Mouse (Mus musculus): ENCODE data around the gene Psd.

The Psd gene

DNA sequence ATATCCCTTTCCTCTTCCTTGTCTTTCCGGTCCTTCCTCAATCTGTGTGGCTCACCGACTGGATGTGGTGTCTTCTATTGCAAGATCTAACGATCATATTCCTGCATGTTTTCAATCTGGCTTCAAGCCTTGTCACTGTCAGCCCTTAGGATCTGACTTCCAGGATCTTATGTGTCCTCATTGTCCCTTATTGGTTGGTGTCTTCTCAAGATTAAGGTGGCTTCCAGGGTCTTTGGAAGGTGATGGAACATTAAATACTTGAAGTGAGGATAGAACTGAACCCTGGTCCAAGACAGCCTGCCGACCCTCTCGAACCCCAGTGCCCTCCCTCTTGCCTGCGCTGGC is 12.0 kb upstream of the Psd start:
- no peak for DNase-seq (ENCODE audit: low read depth)

DNA sequence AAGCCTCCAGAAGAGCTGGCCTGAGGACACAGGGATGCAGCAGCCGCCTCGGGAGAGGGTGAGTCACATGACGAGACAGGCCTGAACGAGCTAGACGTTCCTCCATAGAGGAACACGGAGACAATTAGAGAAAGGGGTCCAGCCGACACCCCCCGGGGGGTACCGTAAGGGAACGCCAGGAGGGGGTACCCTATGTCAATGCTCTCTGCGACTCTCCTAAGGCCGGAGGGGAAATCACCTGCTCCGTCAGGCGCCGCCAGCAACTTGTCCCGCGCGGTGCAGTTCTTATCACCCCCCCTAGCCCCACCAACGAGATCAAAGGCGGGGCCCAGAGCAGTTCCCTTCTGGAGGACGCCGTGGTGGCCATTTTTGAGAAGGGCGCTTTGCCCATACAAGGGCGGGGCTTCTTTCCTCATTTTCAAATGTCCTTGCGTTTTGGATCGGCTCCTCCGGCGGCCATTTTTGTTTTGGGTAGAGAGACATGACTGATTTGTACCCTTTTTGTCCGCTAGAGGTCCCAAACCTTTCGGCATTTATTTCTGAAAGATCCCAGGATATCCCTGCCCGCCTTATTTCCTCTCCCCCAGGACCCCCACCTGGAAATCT is 11.5 kb upstream of the Psd start, which contains the start of gene Cuedc2:
Gene Cuedc2, minus strand, starts transcription at position 372 of the 606 bp plus-strand sequence.
- peak; percentile 98 for DNase-seq (ENCODE audit: low read depth)

DNA sequence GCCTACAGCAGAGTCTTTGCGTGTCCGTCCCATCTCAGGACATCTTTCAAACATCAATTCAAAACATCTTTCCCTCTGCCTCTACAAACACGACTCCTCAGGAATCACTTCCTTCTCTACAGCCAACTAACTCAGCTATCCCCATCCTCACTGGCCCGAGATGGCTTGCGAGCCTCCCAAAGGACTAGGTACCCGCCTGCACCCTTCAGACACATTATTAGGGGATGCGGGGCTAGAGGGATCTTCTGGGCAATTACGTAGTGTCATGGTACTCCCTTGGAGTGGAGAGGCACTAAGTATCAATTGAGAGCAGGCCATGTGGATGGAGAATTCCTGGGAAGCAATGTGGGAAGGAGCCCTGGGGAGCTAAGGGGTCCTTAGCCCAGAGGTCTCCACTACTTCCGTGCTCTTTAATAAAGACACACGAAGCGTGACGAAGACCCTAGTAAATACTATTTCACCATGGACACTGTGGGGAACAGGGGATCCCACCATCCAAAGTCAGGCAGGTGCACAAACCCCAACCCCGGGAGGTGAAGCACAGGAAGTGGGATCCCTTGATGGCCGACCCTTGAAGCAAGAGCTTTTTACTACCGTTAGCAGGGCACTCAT is 10.9 kb upstream of the Psd start:
- no peak for DNase-seq (ENCODE audit: low read depth)

DNA sequence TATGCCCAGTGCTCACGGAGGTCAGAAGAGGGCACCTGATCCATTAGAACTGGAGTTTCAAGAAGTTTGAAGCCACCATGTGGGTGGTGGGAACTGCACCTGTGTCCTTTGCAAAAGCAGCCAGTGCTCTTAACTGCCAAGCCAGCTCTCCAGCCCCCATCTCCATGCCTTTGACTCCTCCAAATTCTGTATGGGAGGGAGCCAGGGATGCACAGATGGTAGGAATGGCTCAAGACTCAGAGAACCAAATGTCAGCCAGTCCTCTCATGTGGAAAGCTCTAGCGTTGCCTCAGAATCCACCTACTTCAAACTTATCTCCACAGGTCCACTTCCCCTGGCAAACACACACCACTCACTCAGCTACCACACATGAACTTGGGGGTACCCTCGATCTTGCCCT is 7.0 kb upstream of the Psd start:
- DNase-seq (ENCODE audit: low read depth): no peak

DNA sequence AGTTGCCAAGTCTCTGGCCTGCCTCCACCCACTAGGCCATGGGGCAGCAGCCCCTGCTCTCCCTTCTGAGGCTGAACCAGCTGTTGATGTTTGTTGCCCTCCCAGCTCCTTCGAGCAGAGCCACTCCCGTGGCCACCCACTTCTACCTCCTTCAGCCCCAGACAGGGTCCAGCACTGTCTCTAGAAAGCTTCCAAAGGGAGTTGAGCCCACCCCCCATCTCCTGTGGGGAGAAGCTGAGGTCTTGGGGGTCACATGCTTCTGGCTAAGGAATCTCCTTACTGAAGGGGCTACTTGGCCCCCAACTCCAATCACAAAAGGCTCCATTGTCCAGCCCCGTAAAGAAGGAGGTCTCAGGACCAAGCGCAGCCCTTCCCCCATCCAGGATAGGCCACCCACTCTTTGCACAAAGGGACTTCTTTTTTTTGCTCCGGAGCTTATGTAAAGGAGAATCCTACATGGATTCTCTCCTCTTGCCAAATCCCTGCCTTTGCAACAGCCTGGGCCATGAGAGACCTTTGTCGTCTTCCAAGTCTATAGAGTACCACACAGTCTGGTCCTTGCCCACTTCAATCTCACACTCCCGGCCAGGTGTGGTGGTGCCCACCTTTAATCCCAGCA is 5.9 kb upstream of the Psd start:
- DNase-seq (ENCODE audit: low read depth): no peak

DNA sequence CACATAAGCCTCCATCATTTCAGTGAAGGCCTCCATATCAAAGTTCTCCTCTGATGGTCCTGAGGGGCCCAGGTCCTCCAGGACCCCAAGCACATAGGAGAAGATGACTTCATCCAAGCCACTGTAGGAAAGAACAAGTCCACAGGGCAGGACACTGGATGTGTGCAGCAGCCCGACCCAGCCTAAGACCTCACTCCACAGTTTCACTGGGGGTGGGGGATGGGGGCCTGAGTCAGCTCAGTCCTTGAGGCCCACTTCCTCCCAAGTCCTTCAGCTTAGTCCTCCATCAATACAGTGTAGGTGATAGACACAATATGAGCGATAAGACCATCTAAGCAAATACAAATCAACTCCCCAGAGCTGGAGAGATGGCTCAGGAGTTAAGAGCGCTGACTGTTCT is 5.0 kb upstream of the Psd start:
- DNase-seq (ENCODE audit: low read depth): no peak

DNA sequence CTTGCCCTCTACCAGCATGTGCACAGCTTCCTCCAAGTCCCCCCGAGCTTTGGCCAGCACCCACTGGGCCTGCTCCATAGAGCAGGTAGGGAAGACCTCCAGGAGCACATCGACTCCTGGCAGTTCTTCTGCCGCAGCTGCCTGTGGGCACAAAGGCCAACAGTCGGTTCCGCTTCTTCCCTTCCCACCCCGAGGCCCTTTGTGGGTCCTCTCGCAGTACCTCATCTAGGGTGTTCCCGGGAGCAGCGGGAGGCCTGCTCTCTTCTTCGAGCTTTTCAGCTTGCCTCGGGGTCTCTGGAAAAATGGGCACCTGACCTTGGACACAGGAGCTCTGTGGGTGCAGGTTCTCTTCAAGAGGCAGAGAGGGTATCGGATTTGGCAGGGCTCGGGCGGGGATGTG is 4.4 kb upstream of the Psd start:
- DNase-seq (ENCODE audit: low read depth): no peak

DNA sequence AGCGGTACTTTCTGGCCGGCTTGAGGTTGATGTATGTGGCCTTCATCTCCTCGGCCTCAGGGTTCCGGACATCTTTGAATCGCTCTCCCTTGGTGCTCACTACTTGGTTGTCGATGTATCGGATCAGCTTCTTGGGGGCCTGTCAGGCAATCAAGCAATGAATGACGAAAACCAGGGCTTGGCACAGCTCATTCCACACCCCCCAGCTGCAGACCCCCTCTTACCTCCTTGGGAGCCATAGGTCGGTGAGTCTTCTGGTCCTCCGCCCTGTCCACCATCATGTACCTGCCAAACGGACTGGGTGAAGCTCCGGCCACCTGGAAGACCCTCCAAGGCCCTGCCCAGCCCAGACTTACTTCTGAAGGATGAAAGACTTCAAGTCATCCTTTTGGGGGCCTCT is 3.7 kb upstream of the Psd start:
- no peak for DNase-seq (ENCODE audit: low read depth)

DNA sequence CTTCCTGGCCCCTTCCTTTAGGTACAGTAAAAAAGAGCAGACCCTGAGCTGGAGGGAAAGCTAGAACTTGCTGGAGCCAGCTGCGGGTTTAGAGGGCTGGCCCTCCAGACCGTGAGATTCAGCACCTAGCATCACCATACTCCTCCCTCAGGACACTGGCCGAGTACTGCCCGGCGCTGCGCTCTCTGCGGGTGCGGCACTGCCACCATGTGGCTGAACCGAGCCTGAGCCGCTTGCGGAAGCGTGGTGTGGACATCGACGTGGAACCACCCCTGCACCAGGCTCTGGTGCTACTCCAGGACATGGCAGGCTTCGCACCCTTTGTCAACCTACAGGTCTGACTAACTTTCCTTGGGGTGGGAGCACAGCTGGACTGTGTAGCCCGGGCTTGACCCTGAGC is 3.0 kb upstream of the Psd start:
- DNase-seq (ENCODE audit: low read depth): peak; percentile 74

DNA sequence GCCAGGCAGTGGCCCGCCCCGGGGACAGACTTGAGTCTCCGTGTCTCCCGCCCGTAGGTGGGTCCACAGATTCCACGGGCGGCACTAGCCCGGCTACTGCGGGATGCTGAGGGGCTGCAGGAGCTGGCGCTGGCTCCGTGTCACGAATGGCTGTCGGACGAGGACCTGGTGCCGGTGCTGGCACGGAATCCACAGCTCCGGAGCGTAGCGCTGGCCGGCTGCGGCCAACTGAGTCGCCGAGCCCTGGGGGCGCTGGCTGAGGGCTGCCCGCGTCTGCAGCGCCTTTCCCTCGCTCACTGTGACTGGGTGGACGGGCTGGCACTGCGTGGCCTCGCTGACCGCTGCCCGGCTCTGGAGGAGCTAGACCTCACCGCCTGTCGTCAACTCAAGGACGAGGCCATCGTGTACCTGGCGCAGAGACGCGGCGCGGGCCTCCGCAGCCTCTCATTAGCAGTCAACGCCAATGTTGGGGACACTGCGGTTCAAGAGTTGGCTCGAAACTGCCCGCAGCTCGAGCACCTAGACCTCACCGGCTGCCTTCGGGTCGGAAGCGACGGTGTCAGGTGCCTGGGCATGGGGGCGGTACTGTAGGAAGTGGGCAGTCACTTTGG is 2.2 kb upstream of the Psd start:
- peak; percentile 67 for DNase-seq (ENCODE audit: low read depth)

DNA sequence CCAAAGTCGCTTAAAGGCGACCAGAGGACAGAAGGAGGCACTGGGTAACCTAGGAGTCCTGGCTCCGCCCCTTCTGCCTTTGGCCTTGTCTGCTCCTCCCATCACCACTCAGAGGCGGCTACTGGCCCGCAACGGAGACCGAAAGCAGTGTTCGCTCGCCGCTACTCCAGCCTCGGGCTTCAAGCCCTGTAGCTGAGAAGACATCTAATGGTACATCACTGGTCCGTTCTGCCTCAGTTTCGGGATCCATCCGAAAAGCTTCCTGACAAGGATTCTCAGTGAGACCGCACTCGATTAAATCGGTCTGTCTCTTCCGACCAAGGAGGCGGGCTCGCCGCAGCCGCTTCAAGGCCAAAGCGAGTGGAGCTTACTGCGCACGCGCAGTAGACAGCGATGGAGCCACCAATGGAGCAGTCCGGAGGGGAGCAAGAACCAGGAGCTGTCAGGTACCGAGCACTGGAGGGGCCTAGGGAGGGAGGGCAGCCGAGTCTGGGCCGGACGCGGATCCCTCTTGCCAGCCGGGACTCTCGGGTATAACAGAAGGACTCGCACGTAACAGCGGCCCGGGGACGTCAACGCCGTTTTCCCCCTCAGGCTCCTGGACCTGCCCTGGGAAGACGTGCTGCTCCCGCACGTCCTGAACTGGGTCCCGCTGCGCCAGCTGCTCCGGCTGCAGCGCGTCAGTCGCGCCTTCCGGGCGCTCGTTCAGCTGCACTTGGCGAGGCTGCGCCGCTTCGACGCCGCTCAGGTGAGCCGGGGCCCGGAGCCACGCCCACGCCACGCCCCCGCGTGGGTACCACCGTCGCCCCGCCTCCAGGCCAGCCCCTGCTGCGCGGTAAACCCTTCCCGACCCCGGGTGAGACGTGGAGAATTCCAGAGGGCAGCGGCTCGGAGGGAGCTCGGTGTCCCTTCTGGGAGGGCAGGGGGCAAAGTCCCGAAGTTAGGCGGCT is 1.4 kb upstream of the Psd start, which contains the start of gene Fbxl15:
Gene Fbxl15, plus strand, starts transcription at position 104 of the 950 bp plus-strand sequence.
- DNase-seq (ENCODE audit: low read depth): peak; percentile 97

DNA sequence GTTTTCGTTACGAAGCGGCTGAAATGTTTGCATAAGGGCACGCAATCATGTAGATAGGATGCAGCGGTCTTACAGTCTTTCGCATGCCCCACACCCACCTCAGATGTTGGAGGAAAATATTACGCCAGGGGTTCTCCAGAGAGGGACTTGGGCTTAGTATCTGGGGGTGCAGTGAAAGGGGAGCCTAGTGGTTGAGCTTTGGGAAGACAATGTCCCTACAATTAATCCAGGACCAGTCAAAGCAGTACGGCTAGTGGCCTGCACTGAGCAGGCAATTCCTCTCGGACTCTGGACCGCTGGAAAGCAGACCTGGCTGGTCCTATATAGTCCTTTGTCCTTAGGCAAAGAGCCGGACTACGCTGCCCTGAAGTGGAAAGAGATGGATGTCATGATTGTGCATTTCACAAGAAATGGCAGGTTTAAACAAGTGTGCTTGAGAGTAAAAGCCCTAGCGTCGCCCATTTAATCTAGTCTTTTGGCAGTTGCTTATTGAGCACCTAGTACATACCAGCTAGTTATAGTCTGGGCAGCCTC is 642 bp upstream of the Psd start:
- DNase-seq (ENCODE audit: low read depth): no peak

DNA sequence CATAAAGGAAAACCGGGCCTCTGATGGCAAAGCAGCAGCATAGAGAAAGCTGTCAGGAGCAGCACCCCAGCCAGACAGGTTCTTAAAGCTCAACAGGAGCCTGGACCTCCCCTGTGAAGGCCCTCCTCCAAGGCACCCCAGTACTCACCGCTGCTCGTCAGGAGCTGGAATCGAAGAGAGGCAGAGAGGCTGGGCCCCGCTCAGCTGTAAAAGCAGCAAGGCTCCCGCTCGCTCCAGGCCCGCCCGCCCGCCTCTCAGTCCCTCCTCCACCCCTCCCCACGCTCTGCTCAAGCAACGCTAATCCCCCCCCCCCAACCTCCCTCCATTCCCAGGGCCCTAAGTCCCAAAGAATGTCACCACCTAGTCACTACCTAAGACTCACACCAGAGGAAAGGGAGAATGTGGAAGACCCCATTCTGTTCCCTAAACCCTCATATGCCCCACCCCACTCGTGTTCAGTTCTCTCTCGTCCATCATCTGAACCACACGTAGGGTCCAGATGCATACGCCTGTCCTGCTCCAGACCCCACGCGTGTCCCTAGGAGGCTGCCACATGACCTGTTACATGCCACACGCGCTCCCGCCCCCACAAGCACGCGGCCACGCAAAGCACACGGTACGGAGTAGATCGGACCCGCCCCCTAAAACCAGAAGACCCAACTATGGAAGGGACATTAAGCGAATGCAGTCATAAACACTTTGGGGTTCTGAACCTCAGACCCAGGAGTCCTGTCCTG is 769 bp downstream of the Psd start:
- DNase-seq (ENCODE audit: low read depth): no peak

DNA sequence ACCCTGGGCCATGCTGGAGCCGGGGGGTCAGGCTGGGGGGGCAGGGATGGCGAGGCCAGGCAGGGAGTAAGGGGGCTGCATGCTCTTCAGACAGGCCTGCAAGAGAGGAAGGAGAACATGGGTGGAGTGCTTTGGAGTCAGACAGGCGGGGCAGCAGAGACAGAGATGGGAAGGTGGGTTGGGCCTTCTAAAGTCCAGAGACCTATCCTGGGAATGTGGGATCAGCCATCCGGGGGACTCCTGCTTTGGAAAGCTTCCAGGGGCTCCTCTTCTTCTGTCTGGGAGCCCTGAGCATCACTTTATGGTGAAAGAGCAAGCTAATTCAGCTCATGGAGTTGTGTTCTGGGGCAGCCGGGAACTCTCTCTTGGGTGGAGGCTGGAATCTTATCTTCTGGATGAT is 2.0 kb downstream of the Psd start:
- no peak for DNase-seq (ENCODE audit: low read depth)

DNA sequence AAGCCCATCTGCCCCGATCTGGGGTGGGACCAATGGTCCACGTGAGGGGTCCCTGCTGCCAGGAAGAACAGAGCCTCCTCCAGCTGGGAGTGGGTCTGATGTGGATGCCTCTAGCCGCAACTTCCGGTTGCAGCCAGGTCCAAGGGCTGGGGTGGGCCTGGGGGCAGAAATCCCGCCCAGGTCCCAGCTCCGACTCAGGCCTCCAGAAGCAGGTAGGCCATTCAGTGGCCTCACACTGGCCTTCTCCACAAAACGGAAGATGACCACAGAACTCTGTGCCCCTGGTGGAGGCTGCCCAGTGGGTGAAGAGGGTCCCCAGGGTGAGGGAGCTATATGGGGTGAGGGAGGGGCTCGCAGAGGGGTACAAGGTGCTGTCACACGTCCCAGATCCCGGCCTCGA is 2.6 kb downstream of the Psd start:
- DNase-seq (ENCODE audit: low read depth): no peak

DNA sequence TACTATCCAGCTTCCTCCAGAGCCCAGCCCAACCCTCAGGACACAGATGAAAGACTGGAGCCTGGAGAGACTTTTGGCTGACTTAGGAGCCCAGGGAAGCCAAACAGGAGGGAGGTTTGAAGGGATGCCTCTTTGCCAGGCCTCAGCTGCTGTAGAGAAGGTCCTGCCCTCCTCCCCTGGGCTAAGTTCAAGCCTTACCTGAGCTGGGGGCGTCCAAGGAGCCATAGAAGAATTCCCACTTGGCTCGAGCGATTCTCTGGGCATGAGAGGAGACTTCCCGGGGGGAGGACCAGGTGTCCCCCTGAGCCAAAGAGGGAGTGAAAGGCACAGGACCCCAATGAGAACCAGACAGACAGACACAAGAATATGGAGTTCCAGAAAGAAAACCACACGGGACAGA is 3.2 kb downstream of the Psd start:
- DNase-seq (ENCODE audit: low read depth): no peak

DNA sequence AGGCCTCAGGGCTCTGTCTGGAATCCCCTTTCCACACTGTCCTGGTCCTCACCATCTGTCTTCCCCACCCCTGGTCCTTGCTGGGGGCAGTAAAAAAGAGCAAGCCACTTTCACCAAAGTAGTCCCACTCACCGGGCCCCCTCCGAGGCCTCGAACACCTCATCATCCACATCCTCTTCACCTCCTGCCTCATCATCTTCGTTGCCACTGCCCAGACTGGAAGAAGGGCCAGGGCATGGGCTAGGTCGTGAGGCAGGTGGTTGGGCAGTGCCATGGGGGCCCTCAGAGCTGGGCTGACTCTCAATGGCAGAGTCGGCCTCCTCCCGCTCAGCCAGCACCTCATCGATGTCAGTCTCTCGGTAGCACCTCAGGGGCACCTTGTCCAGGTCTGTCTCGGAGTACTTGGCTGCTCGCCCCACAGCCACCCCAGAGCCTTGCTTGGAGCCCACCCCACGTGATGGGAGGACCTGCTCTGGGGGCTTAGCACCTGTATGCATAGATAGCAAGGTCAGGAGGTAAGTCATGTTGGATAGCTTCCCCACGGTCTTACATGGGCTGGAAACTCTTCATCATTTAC is 3.9 kb downstream of the Psd start:
- no peak for DNase-seq (ENCODE audit: low read depth)

DNA sequence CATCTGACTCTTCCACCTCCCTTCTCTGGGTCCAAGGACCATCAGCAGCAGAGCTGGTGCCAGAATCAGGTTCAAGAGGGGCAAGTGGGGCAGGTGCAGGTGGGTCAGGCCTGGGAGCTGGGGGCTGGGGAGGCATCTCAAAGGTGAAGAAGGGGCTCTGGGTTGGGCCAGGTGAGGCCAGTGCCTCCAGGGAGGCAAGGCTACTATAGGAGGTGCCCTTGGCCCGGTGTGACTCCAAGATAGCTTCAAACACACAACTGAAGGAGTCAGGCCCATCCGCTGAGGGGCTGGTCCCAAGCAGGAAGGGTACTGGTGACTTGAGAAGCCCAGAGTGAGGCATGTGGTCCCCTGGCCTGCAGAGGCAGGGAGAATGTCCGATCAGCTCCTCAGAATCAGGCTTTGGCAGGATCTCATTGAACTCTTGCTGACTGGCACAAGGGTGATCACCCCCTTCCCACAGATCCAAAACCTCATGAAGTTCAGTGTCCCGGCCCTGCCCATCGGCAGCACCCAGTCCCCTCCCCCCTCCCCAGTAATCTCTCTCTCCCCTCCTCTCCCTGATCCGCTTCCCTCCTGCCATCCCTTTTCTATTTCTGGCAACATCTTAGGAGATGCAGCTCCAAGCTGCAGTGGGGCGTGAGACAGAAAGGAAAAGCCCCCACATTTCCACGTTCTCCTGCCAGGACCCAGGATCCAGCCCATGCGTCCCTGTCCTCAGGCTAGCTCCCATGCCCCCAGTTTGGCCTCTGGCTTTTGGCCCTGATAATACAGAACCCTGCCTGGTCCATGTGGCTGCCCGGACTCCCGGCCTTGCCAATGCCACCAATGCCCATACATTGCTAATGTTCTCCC is 4.6 kb downstream of the Psd start:
- no peak for DNase-seq (ENCODE audit: low read depth)

DNA sequence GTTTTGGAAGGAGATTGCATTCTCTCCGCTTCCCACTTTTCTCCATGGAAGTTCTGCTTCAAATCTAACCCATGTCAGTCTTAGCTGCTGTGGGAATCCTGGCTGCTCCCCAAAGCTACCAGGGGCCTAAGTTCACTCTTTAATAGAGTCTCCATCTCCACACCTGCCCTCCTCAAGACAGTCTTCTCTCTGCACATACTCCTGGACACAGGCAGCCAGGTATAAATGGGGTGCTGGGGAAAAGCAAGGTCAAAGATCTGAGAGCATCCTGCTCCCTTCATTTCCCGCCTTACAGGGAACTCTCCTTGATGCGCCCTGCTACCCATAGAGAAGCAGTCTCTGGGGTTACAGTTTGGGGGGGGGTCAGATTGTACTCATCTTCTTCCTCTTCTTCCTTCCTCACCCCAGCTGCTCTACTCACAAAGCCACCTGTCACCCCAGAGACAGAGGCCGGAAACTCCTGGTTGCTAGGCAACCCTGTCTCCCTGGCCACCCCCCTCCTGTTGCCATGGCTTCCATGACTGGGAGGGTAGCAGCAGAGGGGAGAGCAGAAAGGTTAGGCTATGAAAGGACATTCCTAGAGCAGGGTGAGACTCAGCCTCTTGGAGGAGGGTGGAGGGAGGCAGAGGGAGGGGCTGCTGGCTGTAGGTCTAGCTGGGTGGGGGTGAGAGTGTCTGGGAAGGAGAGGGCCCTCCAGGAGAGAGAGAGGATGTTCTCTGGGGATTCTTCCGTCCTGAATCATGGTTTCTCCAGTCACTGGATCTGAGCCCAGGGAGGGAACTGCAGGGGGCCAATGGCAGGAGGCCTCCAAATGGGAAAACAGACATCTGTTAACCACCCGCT is 5.6 kb downstream of the Psd start:
- peak; percentile 74 for DNase-seq (ENCODE audit: low read depth)
